Mouse (Mus musculus): ENCODE data around the gene Slc35g3. TPM values are rescaled to one million over a fixed set of nuclear protein-coding genes. Genes with fewer than 3 reads are reported as not detected.

Slc35g3 gene
- polyA plus RNA-seq, 1 experiment from 2014 or later: 0.18 TPM

- H3K4me2 ChIP-seq (ENCODE audit: low read depth, low read length): no peak overlapping the region
- no peaks in the 10 kb centered on the region for H3K27me3 ChIP-seq (ENCODE audit: control insufficient read depth, insufficient read depth, low read length)
- no peak overlapping the region for H3K9ac ChIP-seq (ENCODE audit: low read length)
- no peaks in the 10 kb centered on the region for H3K36me3 ChIP-seq (ENCODE audit: control insufficient read depth, insufficient read depth)
- WGBS: 63% methylated on average over 5 of the region's 5 CpGs
- no peak overlapping the region for H3K4me3 ChIP-seq (ENCODE audit: low read length)
- H3K27ac ChIP-seq (ENCODE audit: low read length): no peak overlapping the region
- H3K4me1 ChIP-seq (ENCODE audit: control insufficient read depth, insufficient read depth, low read length): peaks cover 2% of the 10 kb centered on the region; the same call in 1 of the 2 replicates
- no peak for ATAC-seq (replicated peaks; ENCODE audit: extremely low read depth, insufficient read depth, low FRiP score)
- H3K9me3 ChIP-seq (replicated peaks; ENCODE audit: control insufficient read depth, low read length): no peaks in the 10 kb centered on the region
Observed at GRCm38 (mm10) chr11:69793429-69793828, 31.7 kb upstream of the Slc35g3 start.

GRCm38 (mm10) chr11:69791420-69791819 is 29.7 kb upstream of the Slc35g3 start:
- Histone ChIP-seq H3K9me3 (replicated peaks; ENCODE audit: control insufficient read depth, low read length) (no peaks in the 10 kb centered on the region), H3K4me1 (ENCODE audit: control insufficient read depth, insufficient read depth, low read length) (peaks cover 2% of the 10 kb centered on the region; the same call in 1 of the 2 replicates), H3K27ac (ENCODE audit: low read length) (no peak overlapping the region), H3K4me2 (ENCODE audit: low read depth, low read length) (no peak overlapping the region), H3K27me3 (ENCODE audit: control insufficient read depth, insufficient read depth, low read length) (no peaks in the 10 kb centered on the region), H3K4me3 (ENCODE audit: low read length) (no peak overlapping the region), H3K36me3 (ENCODE audit: control insufficient read depth, insufficient read depth) (no peaks in the 10 kb centered on the region), H3K9ac (ENCODE audit: low read length) (no peak overlapping the region)
- 66% methylated on average over 5 of the region's 5 CpGs for WGBS
- no peak for ATAC-seq (replicated peaks; ENCODE audit: extremely low read depth, insufficient read depth, low FRiP score)

GRCm38 (mm10) chr11:69789431-69789830 is 27.7 kb upstream of the Slc35g3 start:
- WGBS: 47% methylated on average over 5 of the region's 5 CpGs
- H3K4me1 ChIP-seq (ENCODE audit: control insufficient read depth, insufficient read depth, low read length): peaks cover 8% of the 10 kb centered on the region
- 0 out of 2 replicates have a peak overlapping the region, but pooled peaks have one; percentile 24 for H3K27ac ChIP-seq (ENCODE audit: low read length)
- H3K36me3 ChIP-seq (ENCODE audit: control insufficient read depth, insufficient read depth): no peaks in the 10 kb centered on the region
- H3K9ac ChIP-seq (ENCODE audit: low read length): peak overlapping the region; percentile 30; the same call in 1 of the 2 replicates
- no peak for ATAC-seq (replicated peaks; ENCODE audit: extremely low read depth, insufficient read depth, low FRiP score)
- no peak overlapping the region for H3K4me3 ChIP-seq (ENCODE audit: low read length)
- no peaks in the 10 kb centered on the region for H3K9me3 ChIP-seq (replicated peaks; ENCODE audit: control insufficient read depth, low read length)
- H3K27me3 ChIP-seq (ENCODE audit: control insufficient read depth, insufficient read depth, low read length): no peaks in the 10 kb centered on the region
- no peak overlapping the region for H3K4me2 ChIP-seq (ENCODE audit: low read depth, low read length)

GRCm38 (mm10) chr11:69787306-69787705 is 25.5 kb upstream of the Slc35g3 start:
- H3K4me2 ChIP-seq (ENCODE audit: low read depth, low read length): no peak overlapping the region
- H3K27ac ChIP-seq (ENCODE audit: low read length): no peak overlapping the region
- peaks cover 8% of the 10 kb centered on the region for H3K4me1 ChIP-seq (ENCODE audit: control insufficient read depth, insufficient read depth, low read length)
- no peak overlapping the region for H3K4me3 ChIP-seq (ENCODE audit: low read length)
- ATAC-seq (replicated peaks; ENCODE audit: extremely low read depth, insufficient read depth, low FRiP score): no peak
- WGBS: 88% methylated on average over 5 of the region's 5 CpGs
- H3K36me3 ChIP-seq (ENCODE audit: control insufficient read depth, insufficient read depth): no peaks in the 10 kb centered on the region
- no peaks in the 10 kb centered on the region for H3K9me3 ChIP-seq (replicated peaks; ENCODE audit: control insufficient read depth, low read length)
- H3K9ac ChIP-seq (ENCODE audit: low read length): no peak overlapping the region
- H3K27me3 ChIP-seq (ENCODE audit: control insufficient read depth, insufficient read depth, low read length): no peaks in the 10 kb centered on the region

- peak overlapping the region; percentile 60 for H3K4me2 ChIP-seq (ENCODE audit: low read depth, low read length)
- WGBS: 27% methylated on average over 15 of the region's 15 CpGs
- H3K4me3 ChIP-seq (ENCODE audit: low read length): peak overlapping the region; percentile 40
- H3K36me3 ChIP-seq (ENCODE audit: control insufficient read depth, insufficient read depth): no peaks in the 10 kb centered on the region
- H3K9ac ChIP-seq (ENCODE audit: low read length): peak overlapping the region; percentile 48
- no peak overlapping the region; the same call in 1 of the 2 replicates for H3K27ac ChIP-seq (ENCODE audit: low read length)
- no peaks in the 10 kb centered on the region for H3K9me3 ChIP-seq (replicated peaks; ENCODE audit: control insufficient read depth, low read length)
- H3K4me1 ChIP-seq (ENCODE audit: control insufficient read depth, insufficient read depth, low read length): peaks cover 8% of the 10 kb centered on the region
- no peaks in the 10 kb centered on the region for H3K27me3 ChIP-seq (ENCODE audit: control insufficient read depth, insufficient read depth, low read length)
- peak; percentile 34; the same call in 1 of the 2 replicates for ATAC-seq (replicated peaks; ENCODE audit: extremely low read depth, insufficient read depth, low FRiP score)
Observed at GRCm38 (mm10) chr11:69784793-69785272, 23.1 kb upstream of the Slc35g3 start.

GRCm38 (mm10) chr11:69781828-69782227 is 20.1 kb upstream of the Slc35g3 start:
- peaks cover 17% of the 10 kb centered on the region for H3K4me1 ChIP-seq (ENCODE audit: control insufficient read depth, insufficient read depth, low read length)
- H3K36me3 ChIP-seq (ENCODE audit: control insufficient read depth, insufficient read depth): no peaks in the 10 kb centered on the region; the same call in 1 of the 2 replicates
- no peak overlapping the region for H3K4me3 ChIP-seq (ENCODE audit: low read length)
- no peaks in the 10 kb centered on the region for H3K9me3 ChIP-seq (replicated peaks; ENCODE audit: control insufficient read depth, low read length)
- no peak overlapping the region for H3K9ac ChIP-seq (ENCODE audit: low read length)
- H3K4me2 ChIP-seq (ENCODE audit: low read depth, low read length): no peak overlapping the region
- ATAC-seq (replicated peaks; ENCODE audit: extremely low read depth, insufficient read depth, low FRiP score): no peak
- no peak overlapping the region for H3K27ac ChIP-seq (ENCODE audit: low read length)
- WGBS: 37% methylated on average over 4 of the region's 4 CpGs
- H3K27me3 ChIP-seq (ENCODE audit: control insufficient read depth, insufficient read depth, low read length): no peaks in the 10 kb centered on the region

GRCm38 (mm10) chr11:69778985-69779384 is 17.2 kb upstream of the Slc35g3 start:
- no peaks in the 10 kb centered on the region for H3K9me3 ChIP-seq (replicated peaks; ENCODE audit: control insufficient read depth, low read length)
- no peaks in the 10 kb centered on the region for H3K27me3 ChIP-seq (ENCODE audit: control insufficient read depth, insufficient read depth, low read length)
- peaks cover 9% of the 10 kb centered on the region for H3K4me1 ChIP-seq (ENCODE audit: control insufficient read depth, insufficient read depth, low read length)
- ATAC-seq (replicated peaks; ENCODE audit: extremely low read depth, insufficient read depth, low FRiP score): 0 out of 2 replicates have a peak, but pooled peaks have one; percentile 12
- H3K4me2 ChIP-seq (ENCODE audit: low read depth, low read length): no peak overlapping the region
- WGBS: 44% methylated on average over 7 of the region's 7 CpGs
- no peak overlapping the region for H3K4me3 ChIP-seq (ENCODE audit: low read length)
- 0 out of 2 replicates have a peak overlapping the region, but pooled peaks have one; percentile 11 for H3K9ac ChIP-seq (ENCODE audit: low read length)
- H3K36me3 ChIP-seq (ENCODE audit: control insufficient read depth, insufficient read depth): no peaks in the 10 kb centered on the region; the same call in 1 of the 2 replicates
- no peak overlapping the region for H3K27ac ChIP-seq (ENCODE audit: low read length)

- Histone ChIP-seq H3K4me1 (ENCODE audit: control insufficient read depth, insufficient read depth, low read length) (peaks cover 9% of the 10 kb centered on the region), H3K9ac (ENCODE audit: low read length) (no peak overlapping the region; the same call in 1 of the 2 replicates)
- ATAC-seq (replicated peaks; ENCODE audit: extremely low read depth, insufficient read depth, low FRiP score): no peak
Observed at GRCm38 (mm10) chr11:69778258-69778982, 16.7 kb upstream of the Slc35g3 start.

More at GRCm38 (mm10) chr11:69778258-69778982, 16.7 kb upstream of the Slc35g3 start:
- Histone ChIP-seq H3K36me3 (ENCODE audit: control insufficient read depth, insufficient read depth) (no peaks in the 10 kb centered on the region; the same call in 1 of the 2 replicates), H3K4me3 (ENCODE audit: low read length) (no peak overlapping the region), H3K27me3 (ENCODE audit: control insufficient read depth, insufficient read depth, low read length) (no peaks in the 10 kb centered on the region), H3K27ac (ENCODE audit: low read length) (no peak overlapping the region), H3K9me3 (replicated peaks; ENCODE audit: control insufficient read depth, low read length) (no peaks in the 10 kb centered on the region), H3K4me2 (ENCODE audit: low read depth, low read length) (no peak overlapping the region)
- 68% methylated on average over 23 of the region's 23 CpGs for WGBS
